Mouse (Mus musculus) cortical plate, adult 2 months (tissue): ENCODE results near the gene Chrne.

Source experiments
- CTCF ChIP-seq: fragments of 200-500 bp; IDR thresholded peaks from 2 replicates; pipeline ENCODE4 v1.5.1; 2011; ENCODE audit warnings: mild to moderate bottlenecking, control low read depth, low read length; ENCODE audit not compliant: insufficient read depth; ENCODE audit errors: extremely low read depth
- POLR2A ChIP-seq: fragments of 200-500 bp; IDR thresholded peaks from 2 replicates; pipeline ENCODE4 v1.6.1; 2011; ENCODE audit warnings: mild to moderate bottlenecking, low read length, control low read depth; ENCODE audit not compliant: insufficient read depth; ENCODE audit errors: extremely low read depth

DNA sequence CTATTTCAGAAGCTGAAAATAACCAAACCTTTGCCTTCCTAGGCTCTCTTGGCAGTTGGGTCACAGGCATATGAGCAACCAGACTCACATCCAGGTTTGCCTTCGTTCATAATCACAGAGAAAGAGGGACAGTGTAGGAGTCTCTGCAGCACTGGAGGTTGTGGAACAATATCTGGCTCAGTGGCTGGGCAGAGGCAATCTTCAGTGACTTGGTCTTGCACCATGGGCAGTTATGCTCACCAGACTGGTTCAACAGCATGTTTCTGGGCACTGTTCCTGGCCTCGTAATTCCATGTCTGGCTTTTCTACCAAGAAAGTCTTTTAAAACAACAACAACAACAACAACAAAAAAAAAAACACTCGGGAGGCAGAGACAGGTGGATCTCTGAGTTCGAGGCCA is 16.6 kb upstream of the Chrne start:
- TF ChIP-seq CTCF (no peak), POLR2A (no peak)
